Mouse (Mus musculus) limb, embryonic 15.5 days (tissue): ENCODE results near the gene Rtl5. TPM values are rescaled to one million over a fixed set of nuclear protein-coding genes. Genes with fewer than 3 reads are reported as not detected.

Experiments
- ATAC-seq: fragments of 200-750 bp; cut with Nextera tagmentation; 2 replicates; pipeline ENCODE4 v1.8.0; 2017; ENCODE audit warnings: low read depth, moderate TSS enrichment; ENCODE audit not compliant: insufficient number of reproducible peaks, low FRiP score, low TSS enrichment
- H3K27ac ChIP-seq: fragments of 300-500 bp; sonication (generic); 2 replicates; pipeline ENCODE4 v1.5.1; 2015; ENCODE audit warnings: moderate library complexity, mild to moderate bottlenecking, inconsistent platforms
- H3K27me3 ChIP-seq: fragments of 300-500 bp; sonication (generic); 2 replicates; pipeline ENCODE4 v1.6.1; 2015; ENCODE audit warnings: inconsistent platforms
- H3K36me3 ChIP-seq: fragments of 300-500 bp; sonication (generic); 2 replicates; pipeline ENCODE4 v1.6.1; 2015; ENCODE audit warnings: inconsistent platforms
- H3K4me1 ChIP-seq: fragments of 300-500 bp; sonication (generic); 2 replicates; pipeline ENCODE4 v1.6.1; 2015; ENCODE audit warnings: inconsistent platforms
- H3K4me2 ChIP-seq: fragments of 300-500 bp; sonication (generic); 2 replicates; pipeline ENCODE4 v1.6.1; 2015; ENCODE audit warnings: mild to moderate bottlenecking, inconsistent platforms
- H3K4me3 ChIP-seq: fragments of 300-500 bp; sonication (generic); 2 replicates; pipeline ENCODE4 v1.5.1; 2015; ENCODE audit warnings: mild to moderate bottlenecking, inconsistent platforms
- H3K9ac ChIP-seq: fragments of 300-500 bp; sonication (generic); 2 replicates; pipeline ENCODE4 v1.6.1; 2015; ENCODE audit warnings: inconsistent platforms
- H3K9me3 ChIP-seq: fragments of 300-500 bp; sonication (generic); 2 replicates; pipeline ENCODE4 v1.6.1; 2016; ENCODE audit warnings: inconsistent platforms
- WGBS: fragments of 180-500 bp; shearing (Covaris S2); methylation state at CpG from one replicate; pipeline ENCODE4 v1.1.7; 2015; 5-methylcytosine and 5-hydroxymethylcytosine counted together
- polyA plus RNA-seq: library from polyadenylated mRNA; unstranded; fragments of >200 nt; fragmentation: Nextera tagmentation; extraction: Ambion mirVana; gene quantifications from 2 replicates; pipeline ENCODE4 v1.2.1, GENCODE M21; 2015

The Rtl5 gene
- polyA plus RNA-seq, 1 experiment from 2014 or later = 2.2 TPM

DNA sequence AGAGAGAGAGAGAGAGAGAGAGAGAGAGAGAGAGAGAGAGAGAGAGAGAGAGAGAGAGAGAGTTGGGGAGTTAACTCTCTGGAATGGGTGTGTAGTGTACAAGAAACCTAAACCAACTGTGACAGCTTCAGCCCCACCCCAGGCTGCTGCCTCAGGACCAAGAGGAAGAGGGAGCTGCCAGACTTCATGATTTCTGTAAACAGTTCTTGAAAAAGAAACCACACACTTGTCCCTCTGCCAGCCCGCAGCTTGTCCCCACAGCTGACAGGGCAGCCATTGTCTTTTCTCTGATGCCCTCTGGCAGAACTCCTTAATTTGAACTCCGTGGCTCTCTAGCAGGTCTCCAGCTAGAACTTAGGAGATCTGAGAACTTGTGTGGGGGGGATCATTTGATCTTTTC lies 10.2 kb downstream of the Rtl5 start:
- Histone ChIP-seq H3K9ac (no peak overlapping the region), H3K27ac (no peak overlapping the region), H3K4me2 (no peak overlapping the region), H3K4me1 (peaks cover 10% of the 10 kb centered on the region; the same call in 1 of the 2 replicates), H3K9me3 (no peaks in the 10 kb centered on the region), H3K27me3 (peaks cover 14% of the 10 kb centered on the region), H3K36me3 (no peaks in the 10 kb centered on the region), H3K4me3 (no peak overlapping the region)
- 29% methylated on average over 2 of the region's 2 CpGs for WGBS
- no peak for ATAC-seq

DNA sequence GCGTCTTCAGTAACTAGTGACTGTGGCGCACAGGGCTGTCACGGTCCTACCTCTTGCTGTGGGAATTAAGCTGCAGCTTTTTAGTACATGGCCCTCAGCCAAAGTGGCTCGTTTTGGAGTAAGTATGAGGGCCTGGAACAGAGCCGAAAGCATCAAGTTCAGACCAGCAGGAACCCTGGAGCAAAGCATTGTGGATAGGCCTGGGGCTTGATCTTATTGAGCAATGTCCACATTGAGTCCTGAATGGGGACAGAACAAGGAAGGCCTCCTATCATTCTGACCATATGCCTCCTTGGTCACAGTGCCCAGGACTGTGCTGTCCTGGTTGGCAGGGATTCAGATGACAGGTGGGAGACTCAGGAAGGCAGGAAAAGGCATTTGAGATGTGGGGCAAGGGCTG lies 10.9 kb downstream of the Rtl5 start:
- ATAC-seq = no peak
- Histone ChIP-seq H3K9me3 (no peaks in the 10 kb centered on the region), H3K27me3 (peaks cover 14% of the 10 kb centered on the region), H3K4me1 (peaks cover 10% of the 10 kb centered on the region; the same call in 1 of the 2 replicates), H3K27ac (no peak overlapping the region), H3K36me3 (no peaks in the 10 kb centered on the region), H3K4me2 (no peak overlapping the region), H3K9ac (no peak overlapping the region), H3K4me3 (no peak overlapping the region)
- 46% methylated on average over 5 of the region's 5 CpGs for WGBS

DNA sequence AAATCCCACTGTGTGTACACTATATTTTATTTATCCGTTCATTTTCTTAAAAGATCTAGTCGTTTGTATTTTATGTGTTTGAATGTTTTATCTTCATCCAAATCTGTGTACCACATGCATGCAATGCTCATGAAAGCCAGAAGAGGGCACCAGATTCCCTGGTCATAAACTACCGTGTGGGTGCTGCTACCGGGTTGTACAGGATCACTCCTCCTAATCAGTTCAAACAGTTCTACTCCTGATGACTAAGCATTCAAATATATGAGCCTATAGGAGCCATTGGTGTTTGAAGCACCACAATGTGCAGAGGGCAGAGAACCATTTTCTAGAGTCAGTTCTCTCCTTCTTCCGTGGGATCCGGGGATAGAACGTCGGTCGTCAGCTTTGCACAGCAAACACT lies 11.7 kb downstream of the Rtl5 start:
- Histone ChIP-seq H3K4me2 (no peak overlapping the region), H3K4me1 (peaks cover 10% of the 10 kb centered on the region; the same call in 1 of the 2 replicates), H3K27me3 (peaks cover 14% of the 10 kb centered on the region), H3K4me3 (no peak overlapping the region), H3K36me3 (no peaks in the 10 kb centered on the region), H3K9me3 (no peaks in the 10 kb centered on the region), H3K27ac (no peak overlapping the region), H3K9ac (no peak overlapping the region)
- WGBS = 61% methylated on average over 9 of the region's 9 CpGs
- no peak for ATAC-seq

DNA sequence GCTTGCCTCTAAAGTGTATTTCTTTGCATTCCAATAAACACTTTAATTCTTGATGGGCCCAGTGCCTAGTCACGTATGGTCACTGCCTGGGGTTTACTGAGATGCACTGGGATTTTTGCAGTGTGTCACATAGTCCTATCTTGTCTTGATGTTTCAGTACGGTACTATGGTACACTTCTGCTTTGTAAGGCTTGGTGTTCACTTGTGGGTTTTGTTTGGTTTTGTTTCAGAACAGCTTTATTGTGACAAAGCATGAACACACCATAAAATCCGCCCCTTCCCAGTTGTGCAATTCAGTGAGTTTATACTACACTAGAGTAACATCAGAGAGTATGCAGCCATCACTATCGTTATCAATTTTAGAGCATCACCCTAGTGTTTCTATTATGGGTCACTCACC lies 17.1 kb downstream of the Rtl5 start:
- Histone ChIP-seq H3K4me1 (no peaks in the 10 kb centered on the region), H3K27me3 (peaks cover 3% of the 10 kb centered on the region; the same call in 1 of the 2 replicates), H3K27ac (no peak overlapping the region), H3K36me3 (no peaks in the 10 kb centered on the region), H3K9ac (no peak overlapping the region), H3K9me3 (no peaks in the 10 kb centered on the region), H3K4me2 (no peak overlapping the region), H3K4me3 (no peak overlapping the region)
- no peak for ATAC-seq
- WGBS = 82% methylated on average over 4 of the region's 4 CpGs

DNA sequence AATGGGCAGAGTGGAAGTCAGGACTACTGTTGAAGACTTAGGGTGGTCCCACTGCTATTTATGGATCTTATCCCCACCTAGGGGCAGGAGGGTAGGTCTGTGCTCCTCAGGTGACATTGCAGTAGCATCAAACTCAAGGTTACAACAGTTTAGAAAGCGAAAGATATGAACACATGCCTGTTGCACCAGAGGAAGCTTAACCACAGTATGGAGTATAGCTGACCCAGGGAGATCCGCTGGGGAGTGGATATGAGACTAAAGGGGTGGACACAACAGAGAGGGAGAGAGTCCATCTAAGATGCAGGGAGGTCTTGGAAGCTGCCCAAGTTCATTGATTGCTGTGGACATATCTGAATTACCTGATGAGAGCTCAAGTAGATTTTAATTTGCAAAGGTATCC lies 17.7 kb downstream of the Rtl5 start:
- no peak overlapping the region for H3K27ac ChIP-seq
- no peak overlapping the region for H3K4me3 ChIP-seq
- H3K27me3 ChIP-seq = peaks cover 7% of the 10 kb centered on the region; the same call in 1 of the 2 replicates
- no peaks in the 10 kb centered on the region for H3K36me3 ChIP-seq
- H3K9me3 ChIP-seq = no peaks in the 10 kb centered on the region
- no peak overlapping the region for H3K4me2 ChIP-seq
- 87% methylated on average over 2 of the region's 2 CpGs for WGBS
- ATAC-seq = no peak
- H3K4me1 ChIP-seq = no peaks in the 10 kb centered on the region
- H3K9ac ChIP-seq = no peak overlapping the region

- no peaks in the 10 kb centered on the region for H3K9me3 ChIP-seq
- no peak overlapping the region for H3K9ac ChIP-seq
- H3K36me3 ChIP-seq = no peaks in the 10 kb centered on the region
- H3K4me3 ChIP-seq = no peak overlapping the region
- no peak for ATAC-seq
- H3K27me3 ChIP-seq = peaks cover 13% of the 10 kb centered on the region; the same call in 1 of the 2 replicates
- no peak overlapping the region for H3K27ac ChIP-seq
- H3K4me1 ChIP-seq = no peaks in the 10 kb centered on the region
- WGBS = 80% methylated on average over 4 of the region's 4 CpGs
- H3K4me2 ChIP-seq = no peak overlapping the region
Measured at GRCm38 (mm10) chrX:102051225-102051624, 19.9 kb downstream of the Rtl5 start.

DNA sequence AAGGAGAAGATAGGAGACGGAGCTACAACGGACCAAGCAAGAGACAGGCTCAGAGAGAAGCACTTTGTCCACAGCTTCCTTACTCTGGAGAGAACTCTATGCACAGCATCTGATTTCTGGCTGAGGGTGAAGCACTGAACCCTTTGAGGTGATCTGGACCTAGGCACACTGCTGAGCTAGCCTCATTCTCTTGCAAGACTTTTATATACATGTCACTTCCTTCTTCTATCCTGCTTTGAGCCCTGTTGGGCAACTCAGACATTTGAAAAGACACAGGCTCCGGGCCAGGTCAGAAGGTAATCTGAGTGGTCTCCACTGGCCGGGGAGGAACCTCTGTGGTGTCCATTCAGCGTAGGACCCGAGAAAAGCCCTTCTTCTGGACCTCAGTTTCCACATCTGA lies 20.6 kb downstream of the Rtl5 start:
- Histone ChIP-seq H3K4me2 (no peak overlapping the region), H3K36me3 (no peaks in the 10 kb centered on the region), H3K4me1 (no peaks in the 10 kb centered on the region), H3K27me3 (peaks cover 13% of the 10 kb centered on the region; the same call in 1 of the 2 replicates), H3K27ac (no peak overlapping the region), H3K9me3 (no peaks in the 10 kb centered on the region), H3K4me3 (no peak overlapping the region), H3K9ac (no peak overlapping the region)
- 75% methylated on average over 6 of the region's 6 CpGs for WGBS
- no peak for ATAC-seq

DNA sequence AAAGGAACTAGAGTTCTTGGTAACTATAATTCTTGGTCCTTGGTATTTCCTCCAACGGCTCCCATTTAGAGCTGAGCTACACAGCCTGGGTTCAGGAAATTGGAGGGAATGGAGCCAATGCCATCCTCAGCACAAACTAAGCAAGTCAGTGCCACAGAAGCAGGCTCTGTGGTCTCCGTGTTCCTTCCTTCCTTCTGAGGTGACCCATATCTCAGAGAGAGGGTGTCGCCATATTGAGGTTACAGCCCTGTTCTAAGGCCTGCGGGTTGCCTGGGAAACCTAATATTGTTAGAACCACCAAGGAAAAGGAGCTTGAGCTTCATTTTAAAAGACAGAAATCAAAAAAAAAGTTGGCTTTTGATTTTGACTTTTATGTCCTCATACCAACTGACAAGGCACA lies 28.7 kb downstream of the Rtl5 start:
- Histone ChIP-seq H3K9ac (no peak overlapping the region), H3K4me2 (no peak overlapping the region), H3K4me3 (no peak overlapping the region), H3K27me3 (peaks cover 3% of the 10 kb centered on the region; the same call in 1 of the 2 replicates), H3K4me1 (peaks cover 6% of the 10 kb centered on the region; the same call in 1 of the 2 replicates), H3K36me3 (no peaks in the 10 kb centered on the region), H3K27ac (no peak overlapping the region), H3K9me3 (no peaks in the 10 kb centered on the region)
- no peak for ATAC-seq
- 82% methylated on average over 4 of the region's 4 CpGs for WGBS

DNA sequence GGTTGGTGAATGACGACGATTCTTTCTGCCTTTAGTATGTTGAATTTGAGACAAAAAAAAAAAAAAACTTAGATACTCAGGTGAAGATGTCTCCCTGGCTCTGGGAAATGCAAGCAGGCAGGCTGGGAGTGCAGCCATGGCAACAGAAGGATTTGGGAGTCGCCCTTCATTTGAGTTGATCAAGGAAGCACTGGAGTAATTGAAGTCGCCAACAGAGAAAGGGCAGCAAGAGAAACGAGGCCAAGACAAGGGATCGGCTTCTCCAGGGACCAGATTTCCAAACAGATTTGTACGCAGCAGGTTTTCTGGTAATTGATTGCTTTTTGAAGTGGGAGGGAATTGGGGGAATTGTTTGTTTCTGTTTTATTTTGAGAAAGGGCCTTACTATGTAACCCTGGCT lies 29.5 kb downstream of the Rtl5 start:
- WGBS = 77% methylated on average over 7 of the region's 7 CpGs

DNA sequence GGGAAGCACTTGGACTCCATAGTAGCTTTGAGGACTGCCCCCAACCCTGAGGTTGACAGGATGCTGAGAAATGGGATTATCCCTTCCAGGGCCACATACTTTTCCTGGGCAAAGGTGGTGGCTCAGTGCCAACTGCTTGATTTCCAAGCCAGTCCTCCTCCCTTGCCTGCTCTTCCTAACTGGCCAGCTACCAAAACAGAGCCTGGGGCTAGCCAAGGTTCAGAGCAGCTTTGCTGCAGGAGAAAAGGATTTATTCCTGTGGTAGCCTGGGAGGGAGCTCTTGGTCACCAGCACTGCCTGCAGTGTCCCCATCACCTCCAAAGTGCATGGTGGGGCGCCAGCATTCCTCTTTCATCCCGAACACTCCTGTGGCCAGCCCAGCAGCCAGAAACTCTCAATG lies 33.6 kb downstream of the Rtl5 start:
- H3K27me3 ChIP-seq = peaks cover 5% of the 10 kb centered on the region; the same call in 1 of the 2 replicates
- H3K36me3 ChIP-seq = no peaks in the 10 kb centered on the region
- no peak overlapping the region for H3K4me2 ChIP-seq
- H3K27ac ChIP-seq = no peak overlapping the region
- peaks cover 8% of the 10 kb centered on the region; the same call in 1 of the 2 replicates for H3K4me1 ChIP-seq
- WGBS = 70% methylated on average over 2 of the region's 2 CpGs
- no peaks in the 10 kb centered on the region for H3K9me3 ChIP-seq
- no peak overlapping the region for H3K9ac ChIP-seq
- no peak overlapping the region for H3K4me3 ChIP-seq
- no peak for ATAC-seq

More for the DNA sequence above, 29.5 kb downstream of the Rtl5 start:
- peaks cover 3% of the 10 kb centered on the region; the same call in 1 of the 2 replicates for H3K27me3 ChIP-seq
- no peaks in the 10 kb centered on the region for H3K9me3 ChIP-seq
- ATAC-seq = no peak
- no peak overlapping the region for H3K4me2 ChIP-seq
- no peak overlapping the region for H3K27ac ChIP-seq
- H3K36me3 ChIP-seq = no peaks in the 10 kb centered on the region
- H3K4me1 ChIP-seq = peaks cover 8% of the 10 kb centered on the region; the same call in 1 of the 2 replicates
- no peak overlapping the region for H3K4me3 ChIP-seq
- H3K9ac ChIP-seq = no peak overlapping the region

GRCm38 (mm10) chrX:102036866-102037361 lies 34.2 kb downstream of the Rtl5 start:
- no peak overlapping the region for H3K4me3 ChIP-seq
- 93% methylated on average over 3 of the region's 3 CpGs for WGBS
- H3K4me2 ChIP-seq = no peak overlapping the region
- H3K4me1 ChIP-seq = peaks cover 8% of the 10 kb centered on the region; the same call in 1 of the 2 replicates
- H3K9me3 ChIP-seq = no peaks in the 10 kb centered on the region
- no peak overlapping the region for H3K27ac ChIP-seq
- H3K36me3 ChIP-seq = no peaks in the 10 kb centered on the region
- H3K27me3 ChIP-seq = peaks cover 7% of the 10 kb centered on the region; the same call in 1 of the 2 replicates
- no peak overlapping the region for H3K9ac ChIP-seq
- ATAC-seq = no peak

GRCm38 (mm10) chrX:102035671-102036070 lies 35.4 kb downstream of the Rtl5 start:
- no peak for ATAC-seq

More at GRCm38 (mm10) chrX:102035671-102036070, 35.4 kb downstream of the Rtl5 start:
- no peak overlapping the region for H3K4me2 ChIP-seq
- WGBS = 63% methylated on average over 3 of the region's 3 CpGs
- no peak overlapping the region for H3K9ac ChIP-seq
- no peak overlapping the region for H3K4me3 ChIP-seq
- no peak overlapping the region for H3K27ac ChIP-seq
- no peaks in the 10 kb centered on the region for H3K36me3 ChIP-seq
- H3K9me3 ChIP-seq = no peaks in the 10 kb centered on the region
- H3K4me1 ChIP-seq = peaks cover 8% of the 10 kb centered on the region; the same call in 1 of the 2 replicates
- H3K27me3 ChIP-seq = peaks cover 10% of the 10 kb centered on the region; the same call in 1 of the 2 replicates
